Mouse (Mus musculus) heart, embryonic 13.5 days (tissue): ENCODE data around the gene Dnajc4. TPM values are rescaled to one million over a fixed set of nuclear protein-coding genes. Genes with fewer than 3 reads are reported as not detected.

Experiments
- ATAC-seq: fragments of 200-750 bp; cut with Nextera tagmentation; 2 replicates; pipeline ENCODE4 v1.8.0; 2017; ENCODE audit warnings: moderate TSS enrichment; ENCODE audit not compliant: insufficient number of reproducible peaks, low FRiP score, low TSS enrichment; ENCODE audit errors: extremely low read depth
- H3K27ac ChIP-seq: fragments of 300-500 bp; sonication (generic); replicated peaks from 2 replicates; pipeline ENCODE4 v1.5.1; 2015; ENCODE audit warnings: moderate library complexity, mild to moderate bottlenecking, inconsistent platforms
- H3K27me3 ChIP-seq: fragments of 300-500 bp; sonication (generic); replicated peaks from 2 replicates; pipeline ENCODE4 v1.6.1; 2015; ENCODE audit warnings: mild to moderate bottlenecking, inconsistent platforms
- H3K36me3 ChIP-seq: fragments of 300-500 bp; sonication (generic); 2 replicates; pipeline ENCODE4 v1.6.1; 2015; ENCODE audit warnings: mild to moderate bottlenecking, inconsistent platforms
- H3K4me1 ChIP-seq: fragments of 300-500 bp; sonication (generic); 2 replicates; pipeline ENCODE4 v1.6.1; 2015; ENCODE audit warnings: inconsistent platforms
- H3K4me2 ChIP-seq: fragments of 300-500 bp; sonication (generic); 2 replicates; pipeline ENCODE4 v1.6.1; 2015; ENCODE audit warnings: inconsistent platforms, mild to moderate bottlenecking, moderate library complexity
- H3K4me3 ChIP-seq: fragments of 300-500 bp; sonication (generic); 2 replicates; pipeline ENCODE4 v1.5.1; 2015; ENCODE audit warnings: moderate library complexity, mild to moderate bottlenecking, inconsistent platforms
- H3K9ac ChIP-seq: fragments of 300-500 bp; sonication (generic); 2 replicates; pipeline ENCODE4 v1.6.1; 2015; ENCODE audit warnings: inconsistent platforms, mild to moderate bottlenecking, moderate library complexity
- H3K9me3 ChIP-seq: fragments of 300-500 bp; sonication (generic); 2 replicates; pipeline ENCODE4 v1.6.1; 2016; ENCODE audit warnings: inconsistent platforms
- WGBS: fragments of 180-500 bp; shearing (Covaris S2); methylation state at CpG from one replicate; pipeline ENCODE4 v1.1.7; 2015; ENCODE audit warnings: mixed read lengths; 5-methylcytosine and 5-hydroxymethylcytosine counted together
- polyA plus RNA-seq: library from polyadenylated mRNA; unstranded; fragments of >200 nt; fragmentation: Nextera tagmentation; extraction: Ambion mirVana; gene quantifications from 2 replicates; pipeline ENCODE4 v1.2.1, GENCODE M21; 2015

Gene Dnajc4
- polyA plus RNA-seq, 1 experiment from 2014 or later, result 33.2 TPM

DNA sequence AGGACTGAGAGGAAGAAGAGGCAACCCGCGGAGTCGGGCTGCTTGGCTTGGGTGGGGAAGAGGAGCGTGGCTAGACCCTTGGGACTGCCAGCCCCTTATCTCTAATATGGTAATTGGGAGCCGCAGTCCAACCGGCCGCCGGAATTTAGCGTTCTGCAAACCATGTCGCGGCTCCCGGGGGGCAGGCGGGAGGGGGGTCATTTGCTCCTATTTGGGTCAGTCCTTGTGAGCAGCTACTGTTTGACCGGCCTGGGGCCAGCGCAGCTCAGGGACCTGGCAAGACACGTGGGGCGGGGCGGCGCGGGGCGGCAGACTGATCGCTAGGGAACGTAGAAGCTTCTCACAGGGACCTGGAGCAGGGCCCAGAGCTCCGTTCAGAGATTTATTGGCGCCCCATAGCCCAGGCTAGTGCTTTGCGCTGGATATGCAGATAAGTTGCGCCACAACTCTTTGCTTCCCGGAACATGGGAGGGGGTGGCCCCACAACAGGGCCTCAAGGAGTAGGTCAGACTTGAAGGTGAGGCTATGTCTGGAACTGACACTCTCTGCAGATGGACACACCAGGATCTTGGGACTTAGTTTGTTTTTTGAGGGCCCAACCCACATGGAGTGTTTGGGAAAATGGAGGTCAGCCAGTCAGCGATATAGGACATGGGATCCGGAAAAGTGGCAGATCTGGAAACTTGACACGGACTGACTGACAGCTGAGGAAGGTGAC is 40.2 kb downstream of the Dnajc4 start:
- peaks cover 39% of the 10 kb centered on the region for H3K36me3 ChIP-seq
- peaks cover 46% of the 10 kb centered on the region for H3K4me1 ChIP-seq

GRCm38 (mm10) chr19:6951381-6951968 is 40.9 kb downstream of the Dnajc4 start:
- H3K27me3 ChIP-seq, result no peaks in the 10 kb centered on the region
- H3K27ac ChIP-seq, result peak overlapping the region; percentile 97
- H3K4me2 ChIP-seq, result peak overlapping the region; percentile 91
- peak overlapping the region; percentile 63 for H3K4me3 ChIP-seq
- peak overlapping the region; percentile 86 for H3K9ac ChIP-seq
- WGBS, result 0% methylated on average over 35 of the region's 35 CpGs
- peak; percentile 52 for ATAC-seq
- H3K36me3 ChIP-seq, result peaks cover 38% of the 10 kb centered on the region
- H3K9me3 ChIP-seq, result no peaks in the 10 kb centered on the region
- peaks cover 46% of the 10 kb centered on the region for H3K4me1 ChIP-seq

More for the DNA sequence above, 40.2 kb downstream of the Dnajc4 start:
- 1% methylated on average over 31 of the region's 31 CpGs for WGBS
- Histone ChIP-seq H3K27ac (peak overlapping the region; percentile 97), H3K9ac (peak overlapping the region; percentile 86), H3K27me3 (no peaks in the 10 kb centered on the region), H3K4me2 (peak overlapping the region; percentile 91), H3K4me3 (peak overlapping the region; percentile 63), H3K9me3 (no peaks in the 10 kb centered on the region)
- peak; percentile 35; the same call in 1 of the 2 replicates for ATAC-seq

DNA sequence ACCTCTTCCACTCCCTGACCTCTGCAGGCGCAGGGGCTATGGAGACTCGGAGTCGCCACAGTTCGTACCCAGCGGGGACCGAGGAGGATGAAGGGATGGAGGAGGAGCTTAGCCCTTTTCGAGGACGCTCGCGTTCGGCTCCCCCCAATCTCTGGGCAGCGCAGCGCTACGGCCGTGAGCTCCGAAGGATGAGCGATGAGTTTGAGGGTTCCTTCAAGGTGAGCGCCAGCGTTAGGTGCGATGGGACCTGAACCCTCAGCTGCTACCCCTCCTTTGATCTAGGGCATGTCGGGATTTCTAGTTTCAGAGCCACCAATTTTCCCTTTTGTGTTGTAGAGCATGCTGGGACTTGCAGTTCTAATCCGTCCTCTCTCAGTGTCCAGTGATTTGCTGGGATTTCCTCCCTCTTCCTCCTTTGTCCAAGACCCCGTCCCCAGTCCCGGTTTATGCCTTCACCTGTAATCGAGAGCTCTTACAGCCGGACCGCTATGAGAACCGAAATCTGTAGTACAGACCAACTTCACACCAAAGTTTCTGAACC is 41.7 kb downstream of the Dnajc4 start:
- 1% methylated on average over 28 of the region's 28 CpGs for WGBS

DNA sequence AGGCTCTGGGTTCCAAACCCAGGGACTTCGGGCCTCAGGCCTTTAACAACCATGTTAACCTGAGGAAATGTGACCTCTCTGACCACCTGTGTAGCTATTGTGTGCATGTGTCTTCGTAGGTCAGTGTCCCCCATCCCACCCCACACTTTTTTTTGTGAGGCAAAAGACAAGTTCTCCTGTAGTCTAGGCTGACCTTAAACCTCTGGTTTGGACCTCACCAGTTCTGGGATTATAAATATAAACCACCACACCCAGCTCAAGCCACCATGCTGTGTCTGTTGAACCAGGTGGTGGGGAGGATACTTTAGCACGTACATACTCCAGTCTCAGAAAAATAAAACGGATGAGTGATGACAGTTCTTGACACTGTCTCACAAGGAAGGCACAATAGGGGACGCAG is 42.4 kb downstream of the Dnajc4 start:
- Histone ChIP-seq H3K9ac (peak overlapping the region; percentile 86), H3K27me3 (no peaks in the 10 kb centered on the region), H3K4me3 (peak overlapping the region; percentile 63), H3K27ac (peak overlapping the region; percentile 97), H3K36me3 (peaks cover 37% of the 10 kb centered on the region), H3K9me3 (no peaks in the 10 kb centered on the region), H3K4me1 (peaks cover 34% of the 10 kb centered on the region), H3K4me2 (peak overlapping the region; percentile 91)
- WGBS, result 60% methylated on average over 5 of the region's 5 CpGs
- no peak for ATAC-seq

More for the DNA sequence above, 41.7 kb downstream of the Dnajc4 start:
- Histone ChIP-seq H3K4me2 (peak overlapping the region; percentile 91), H3K27me3 (no peaks in the 10 kb centered on the region), H3K27ac (peak overlapping the region; percentile 97), H3K36me3 (peaks cover 37% of the 10 kb centered on the region), H3K4me3 (peak overlapping the region; percentile 63), H3K9me3 (no peaks in the 10 kb centered on the region), H3K9ac (peak overlapping the region; percentile 86), H3K4me1 (peaks cover 41% of the 10 kb centered on the region)
- no peak for ATAC-seq

- Histone ChIP-seq H3K4me1 (peaks cover 30% of the 10 kb centered on the region), H3K9ac (peak overlapping the region; percentile 86), H3K27me3 (no peaks in the 10 kb centered on the region), H3K9me3 (no peaks in the 10 kb centered on the region), H3K4me3 (no peak overlapping the region), H3K4me2 (no peak overlapping the region), H3K36me3 (peaks cover 37% of the 10 kb centered on the region), H3K27ac (no peak overlapping the region)
- no peak for ATAC-seq
- WGBS, result 88% methylated on average over 5 of the region's 5 CpGs
Observed at GRCm38 (mm10) chr19:6949532-6949931, 42.8 kb downstream of the Dnajc4 start.

GRCm38 (mm10) chr19:6948186-6948585 is 44.2 kb downstream of the Dnajc4 start:
- WGBS, result 78% methylated on average over 4 of the region's 4 CpGs
- no peak overlapping the region for H3K4me3 ChIP-seq
- no peak overlapping the region for H3K27ac ChIP-seq
- no peak for ATAC-seq
- no peak overlapping the region for H3K9ac ChIP-seq
- H3K4me2 ChIP-seq, result no peak overlapping the region
- no peaks in the 10 kb centered on the region for H3K9me3 ChIP-seq
- no peaks in the 10 kb centered on the region for H3K27me3 ChIP-seq
- H3K36me3 ChIP-seq, result peaks cover 30% of the 10 kb centered on the region
- H3K4me1 ChIP-seq, result peaks cover 25% of the 10 kb centered on the region

- 43% methylated on average over 4 of the region's 4 CpGs for WGBS
- no peak overlapping the region for H3K4me2 ChIP-seq
Observed at GRCm38 (mm10) chr19:6947742-6948141, 44.6 kb downstream of the Dnajc4 start.

DNA sequence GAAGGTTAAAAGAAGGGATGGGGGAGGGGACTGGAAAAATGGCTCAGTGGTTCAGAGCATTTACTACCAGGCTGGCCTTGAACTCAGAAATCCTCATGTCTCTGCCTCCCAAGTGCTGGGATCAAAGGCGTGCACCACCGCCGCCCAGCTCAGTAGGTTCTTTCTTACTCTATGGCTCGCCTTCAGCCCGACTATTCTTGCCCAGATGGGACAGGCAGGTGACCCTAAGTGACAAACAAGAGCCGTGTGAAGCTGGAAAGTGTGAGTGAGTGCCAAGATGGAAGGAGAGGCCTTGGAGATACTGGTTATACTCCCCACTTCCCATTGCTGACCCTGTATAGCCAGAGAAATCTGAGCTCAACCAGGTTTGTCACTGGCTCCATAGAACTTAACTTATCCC is 48.7 kb downstream of the Dnajc4 start:
- no peak for ATAC-seq
- no peak overlapping the region for H3K4me3 ChIP-seq
- no peaks in the 10 kb centered on the region for H3K27me3 ChIP-seq
- H3K9me3 ChIP-seq, result no peaks in the 10 kb centered on the region
- H3K4me2 ChIP-seq, result no peak overlapping the region
- 93% methylated on average over 6 of the region's 6 CpGs for WGBS
- no peak overlapping the region for H3K27ac ChIP-seq
- no peak overlapping the region for H3K9ac ChIP-seq
- H3K4me1 ChIP-seq, result peaks cover 30% of the 10 kb centered on the region
- peaks cover 30% of the 10 kb centered on the region for H3K36me3 ChIP-seq

More at GRCm38 (mm10) chr19:6947742-6948141, 44.6 kb downstream of the Dnajc4 start:
- Histone ChIP-seq H3K4me3 (no peak overlapping the region), H3K9me3 (no peaks in the 10 kb centered on the region), H3K4me1 (peaks cover 25% of the 10 kb centered on the region), H3K27ac (no peak overlapping the region), H3K27me3 (no peaks in the 10 kb centered on the region), H3K36me3 (peaks cover 30% of the 10 kb centered on the region), H3K9ac (no peak overlapping the region)
- no peak for ATAC-seq

- peaks cover 30% of the 10 kb centered on the region for H3K36me3 ChIP-seq
- peak overlapping the region; percentile 100 for H3K4me2 ChIP-seq
- peak overlapping the region; percentile 67 for H3K4me3 ChIP-seq
- no peaks in the 10 kb centered on the region for H3K27me3 ChIP-seq
- H3K4me1 ChIP-seq, result peaks cover 30% of the 10 kb centered on the region
- H3K9ac ChIP-seq, result peak overlapping the region; percentile 87
- peak overlapping the region; percentile 97 for H3K27ac ChIP-seq
- no peak for ATAC-seq
- no peaks in the 10 kb centered on the region for H3K9me3 ChIP-seq
- WGBS, result 20% methylated on average over 5 of the region's 5 CpGs
Observed at GRCm38 (mm10) chr19:6942764-6943163, 49.6 kb downstream of the Dnajc4 start.

GRCm38 (mm10) chr19:6942249-6942691 is 50.1 kb downstream of the Dnajc4 start, which contains the start of gene Gpr137:
TSS of gene Gpr137 (minus strand) at chr19:6942480.
- Histone ChIP-seq H3K36me3 (peaks cover 30% of the 10 kb centered on the region), H3K27me3 (no peaks in the 10 kb centered on the region), H3K9ac (peak within 1 kb of the TSS; percentile 87), H3K9me3 (no peaks in the 10 kb centered on the region), H3K27ac (peak within 1 kb of the TSS; percentile 97), H3K4me3 (peak within 1 kb of the TSS; percentile 67), H3K4me1 (peaks cover 30% of the 10 kb centered on the region), H3K4me2 (peak within 1 kb of the TSS; percentile 100)
- WGBS, result under 1% methylated on average over 27 of the region's 27 CpGs
- peak; percentile 84 for ATAC-seq
